In genomic region chr5:64201071-64201470, GRCm38 (mm10) we compare ENCODE assay signal across 17 mouse cellular contexts.
"Had no signal": no experiment of that assay in that cellular context is flagged by ENCODE, and none has a peak within 500 bp of the region (broad histone marks: within the 10 kb centered on the region; RNA-seq: fewer than 3 reads in every experiment).

No protein-coding gene starts in this region.

- H3K27ac ChIP-seq: intestine, embryonic 15.5 days; layer of hippocampus, adult 2 months; limb, embryonic 10.5 days; limb, embryonic 13.5 days; liver, embryonic 12.5 days; liver, embryonic 15.5 days had no signal

- H3K36me3 ChIP-seq: intestine, embryonic 15.5 days; limb, embryonic 10.5 days; limb, embryonic 13.5 days; liver, embryonic 12.5 days; liver, embryonic 15.5 days had no signal

- H3K4me2 ChIP-seq: intestine, embryonic 15.5 days; limb, embryonic 13.5 days; liver, embryonic 12.5 days; liver, embryonic 15.5 days; midbrain, embryonic 11.5 days had no signal

- H3K4me3 ChIP-seq: intestine, embryonic 15.5 days; layer of hippocampus, adult 2 months; limb, embryonic 10.5 days; limb, embryonic 13.5 days; liver, embryonic 12.5 days; liver, embryonic 15.5 days had no signal

- ATAC-seq: intestine, embryonic 15.5 days; liver, embryonic 12.5 days had no signal

- H3K4me1 ChIP-seq: limb, embryonic 10.5 days; limb, embryonic 13.5 days had no signal

- DNase-seq: kidney, adult 8-10 months; kidney, postnatal 10 days; layer of hippocampus, adult 9-11 months; liver; lung, adult 18-20 months; lung, postnatal 14 days; lung, postnatal 4 days; midbrain, embryonic 14.5 days; thymus, adult 18-20 months; thymus, postnatal 36 days had no signal

- H3K27me3 ChIP-seq: intestine, embryonic 15.5 days; limb, embryonic 13.5 days; liver, embryonic 12.5 days; liver, embryonic 15.5 days had no signal

- H3K9ac ChIP-seq: intestine, embryonic 15.5 days; limb, embryonic 13.5 days; liver, embryonic 12.5 days; liver, embryonic 15.5 days had no signal

- H3K9me3 ChIP-seq: intestine, embryonic 15.5 days; limb, embryonic 10.5 days; limb, embryonic 13.5 days; liver, embryonic 12.5 days; liver, embryonic 15.5 days had no signal
